Mouse (Mus musculus) left cerebral cortex, postnatal 25 days (tissue): ENCODE measurements around the gene Phka1. TPM values are rescaled to one million over a fixed set of nuclear protein-coding genes. Genes with fewer than 3 reads are reported as not detected.
"Not testable (repeated sequence)": the region's sequence is repeated elsewhere in the genome, so short reads cannot be mapped to it uniquely, and the experiment has no call there.

Source experiments
- DNase-seq, 2 experiments: peaks; one replicate each; pipeline ENCODE4 v3.0.0; 2022; ENCODE audit warnings: low spot score in 2 of 2, mixed read lengths in 1 of 2
- intact Hi-C: fragments of 180-260 bp; cut with DNase I; formaldehyde crosslinking; loops from one replicate; pipeline ENCODE4 v1.15.1; 2025
- total RNA-seq, 2 experiments: library from RNA; stranded (reverse); gene quantifications; 2 replicates each; pipeline ENCODE4 v1.2.3; 2021

Gene Phka1
- total RNA-seq, result 10 to 100 TPM; 16.0 to 20.6 TPM

DNA sequence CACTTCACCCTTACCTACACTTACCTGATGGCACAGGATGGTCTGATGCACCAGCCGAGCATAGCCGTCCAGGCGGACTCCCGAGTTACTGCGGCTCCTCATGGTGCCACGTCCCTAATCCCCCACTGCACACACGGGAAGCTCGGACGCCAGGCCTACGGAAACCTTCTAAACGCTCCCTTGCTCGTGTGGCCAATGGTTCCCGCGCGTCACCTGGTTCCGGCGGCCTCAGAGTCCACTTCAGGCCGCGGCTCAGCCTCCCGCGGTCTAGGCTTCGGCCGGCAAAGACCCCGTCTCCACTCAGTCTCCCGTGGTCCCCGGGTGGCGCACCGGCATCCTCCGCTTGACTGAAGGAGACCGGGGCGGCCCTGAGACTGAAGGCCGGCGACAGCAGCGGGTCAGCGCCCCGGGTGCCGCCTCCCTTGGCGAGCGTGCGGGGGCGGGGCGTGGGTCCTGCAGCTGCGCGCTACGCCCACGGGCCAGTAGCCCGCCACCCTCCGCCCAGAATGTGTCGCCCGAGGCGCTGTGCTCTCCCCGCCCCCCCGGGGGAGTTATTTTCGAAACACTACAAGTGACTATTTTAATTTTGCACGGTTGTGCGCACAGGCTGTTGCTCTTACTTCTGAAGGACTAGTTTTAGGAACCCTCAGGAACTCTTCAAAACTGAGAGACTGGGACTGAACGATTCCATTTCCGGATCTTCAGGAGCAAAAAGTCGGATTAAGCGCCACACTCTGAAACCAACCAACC lies at the start of gene Phka1:
Phka1 (minus strand) TSS at position 424 of the 750 bp plus-strand sequence.
- DNase-seq, result peak; percentile 57 to 65
- intact Hi-C loops, result no loop called here

DNA sequence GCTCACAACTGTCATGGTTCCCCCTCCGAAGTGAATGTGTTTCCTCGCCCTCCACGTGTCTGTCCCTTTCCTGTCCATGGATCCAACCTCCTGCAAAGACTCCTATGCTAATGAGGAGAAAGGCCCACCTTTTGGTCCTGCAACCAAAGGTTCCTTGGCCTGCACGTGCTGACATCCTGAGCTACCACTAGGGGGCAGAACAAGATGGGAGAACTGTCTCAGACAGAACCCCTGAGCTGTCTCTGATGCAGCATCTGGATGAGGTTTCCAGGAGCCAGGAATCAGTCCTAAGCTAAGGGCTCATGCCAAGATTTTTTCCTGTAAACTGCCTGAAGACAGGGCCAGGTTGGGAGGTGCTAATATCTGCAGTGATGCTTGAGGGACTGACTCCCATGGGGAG lies 45.2 kb upstream of the Phka1 start:
- intact Hi-C loops, result not testable (repeated sequence)
- DNase-seq, result peak; percentile 15 to 35

DNA sequence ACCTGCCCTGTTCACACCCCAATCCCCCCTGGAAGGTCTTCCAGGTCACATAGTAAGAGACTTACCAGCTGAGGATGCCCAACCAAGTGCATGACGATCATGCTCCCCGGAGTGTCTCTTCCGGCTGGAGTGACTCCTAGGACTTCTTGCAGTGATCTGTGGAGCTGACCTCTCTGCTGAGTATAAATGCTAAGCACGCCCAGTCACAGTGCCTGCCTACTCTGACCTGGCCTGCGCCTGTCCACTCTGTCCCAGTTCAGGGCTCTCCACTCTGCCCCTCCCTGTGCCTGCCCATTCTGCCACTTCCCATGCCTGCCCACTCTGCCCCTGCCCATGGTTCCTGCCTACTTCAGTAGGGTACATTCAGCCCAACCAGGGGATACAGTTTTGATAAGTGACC lies 42.8 kb upstream of the Phka1 start, which contains the start of gene Gm3880:
Gm3880 (minus strand) TSS at position 101 of the 400 bp plus-strand sequence.
- DNase-seq, result not testable (repeated sequence)
- intact Hi-C loops, result loop anchor here (1.0 kb wide), 1 partner anchor 19 kb away; no protein-coding TSS in a partner anchor

DNA sequence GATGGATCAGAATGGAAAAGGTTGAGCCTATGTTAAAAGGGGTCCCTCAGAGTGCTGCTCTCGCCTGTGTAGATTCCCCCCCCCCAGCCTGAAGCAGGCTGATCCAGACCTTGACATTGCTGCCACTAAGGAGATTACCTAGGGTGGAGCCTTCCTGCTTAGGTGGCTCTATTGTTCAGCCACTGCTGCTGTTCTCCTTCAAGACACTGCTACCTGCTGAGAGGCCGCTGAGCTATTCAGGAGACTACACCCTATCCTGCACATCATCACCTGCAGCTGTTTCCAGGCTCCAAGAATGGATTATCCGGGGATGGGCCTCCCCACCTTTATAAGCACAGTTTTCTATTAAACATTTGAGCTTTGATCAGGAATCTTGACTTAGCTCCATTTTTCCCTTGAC lies 40.7 kb upstream of the Phka1 start:
- intact Hi-C loops, DNase-seq: not testable (repeated sequence)

DNA sequence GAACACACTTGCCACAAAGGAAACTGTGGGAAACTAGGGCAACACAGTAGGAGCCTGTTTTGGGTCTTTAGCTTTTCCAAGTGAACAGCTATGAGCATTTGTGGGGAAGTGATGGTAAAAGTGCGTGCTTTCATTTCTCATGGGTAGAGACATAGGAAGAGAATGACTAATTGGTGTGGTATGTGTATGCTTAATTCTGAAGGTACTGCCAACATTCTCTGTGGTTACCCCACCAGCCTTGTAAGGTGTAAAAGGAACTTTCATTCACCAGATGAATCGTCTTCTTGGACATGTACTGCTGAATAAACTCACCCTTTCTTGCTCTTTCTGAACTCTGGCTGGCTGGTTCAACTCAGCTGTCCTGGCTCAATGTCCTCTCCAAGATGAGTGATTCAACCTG lies 22.6 kb upstream of the Phka1 start:
- intact Hi-C loops, result no loop called here
- no peak for DNase-seq

DNA sequence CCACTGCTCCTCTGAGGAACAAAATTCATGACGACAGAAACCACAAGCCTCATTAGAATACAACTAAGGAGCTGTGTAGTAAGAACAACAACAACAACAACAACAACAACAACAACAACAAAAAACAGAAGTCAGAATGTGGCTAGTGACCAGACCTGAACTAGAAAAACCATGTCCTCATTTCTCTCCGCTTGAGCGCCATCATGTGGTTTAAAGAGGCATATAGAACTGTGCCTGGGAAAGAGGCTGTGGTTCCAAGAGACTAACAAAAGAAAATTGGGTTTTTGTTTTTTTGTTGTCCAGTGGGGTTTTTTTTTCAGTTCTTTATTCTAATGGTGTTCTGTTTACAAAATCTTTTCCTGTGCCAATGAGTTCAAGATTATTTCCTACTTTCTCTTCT lies 16.7 kb upstream of the Phka1 start:
- DNase-seq, result peak in 1 of 2 experiments; percentile 27
- intact Hi-C loops, result no loop called here

DNA sequence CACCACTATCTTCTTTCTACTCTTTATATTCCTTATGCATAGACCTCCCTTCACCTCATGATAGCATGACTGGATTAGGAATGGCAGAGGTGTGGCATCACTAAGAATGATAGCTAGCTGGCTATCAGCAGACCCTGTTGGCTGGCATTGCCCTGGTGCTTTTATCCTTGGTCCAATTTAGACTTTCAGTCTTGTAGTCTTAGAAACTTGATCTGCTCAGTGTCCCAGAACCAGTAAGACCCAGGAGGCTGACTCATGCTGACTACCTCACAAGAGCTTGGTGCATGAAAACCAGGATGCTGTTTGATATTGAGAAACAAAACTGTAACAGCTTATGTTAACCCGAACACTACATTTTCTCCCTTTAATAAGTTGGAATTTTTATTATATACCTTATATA lies 1.6 kb upstream of the Phka1 start:
- no peak for DNase-seq
- intact Hi-C loops, result no loop called here

DNA sequence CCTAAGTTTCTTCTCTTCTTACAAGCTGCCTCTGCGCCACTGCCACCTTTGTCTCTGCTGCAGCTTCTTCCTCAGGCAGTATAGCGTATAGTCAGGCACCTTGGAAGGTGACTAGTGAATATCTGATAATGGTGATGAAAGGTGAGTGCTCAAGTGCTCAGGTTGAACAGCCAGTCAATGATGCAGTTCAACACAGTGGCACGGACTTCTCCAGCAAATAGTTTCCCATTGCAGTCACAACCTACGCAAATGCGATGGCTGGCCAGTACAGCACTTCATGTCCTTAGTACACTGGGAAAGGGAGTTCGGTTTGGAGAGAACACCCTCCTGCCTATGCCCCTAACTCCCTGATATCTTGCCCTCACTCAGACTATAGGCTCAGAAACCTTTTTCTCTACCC lies 1.1 kb upstream of the Phka1 start:
- intact Hi-C loops, result no loop called here
- DNase-seq, result no peak

DNA sequence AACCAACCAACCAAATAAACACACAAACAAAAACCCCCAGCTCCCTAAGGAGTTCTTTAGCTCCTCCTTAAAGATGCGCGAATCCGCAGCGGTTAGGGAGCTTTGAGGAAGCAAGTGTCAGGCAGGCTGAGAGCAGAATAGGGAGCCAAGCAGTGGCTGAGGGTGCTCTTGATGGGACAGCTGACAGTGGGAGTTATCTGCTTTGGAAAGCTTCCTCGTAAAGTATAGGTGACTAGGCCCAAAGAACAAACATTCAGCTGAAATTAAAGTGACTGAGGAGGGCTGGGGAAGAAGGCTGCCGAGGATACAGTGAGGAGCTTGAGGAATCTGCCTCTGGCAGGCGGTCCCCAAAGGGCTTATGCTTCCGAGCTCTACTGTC lies 516 bp upstream of the Phka1 start:
- DNase-seq, result peak; percentile 1 to 2

DNA sequence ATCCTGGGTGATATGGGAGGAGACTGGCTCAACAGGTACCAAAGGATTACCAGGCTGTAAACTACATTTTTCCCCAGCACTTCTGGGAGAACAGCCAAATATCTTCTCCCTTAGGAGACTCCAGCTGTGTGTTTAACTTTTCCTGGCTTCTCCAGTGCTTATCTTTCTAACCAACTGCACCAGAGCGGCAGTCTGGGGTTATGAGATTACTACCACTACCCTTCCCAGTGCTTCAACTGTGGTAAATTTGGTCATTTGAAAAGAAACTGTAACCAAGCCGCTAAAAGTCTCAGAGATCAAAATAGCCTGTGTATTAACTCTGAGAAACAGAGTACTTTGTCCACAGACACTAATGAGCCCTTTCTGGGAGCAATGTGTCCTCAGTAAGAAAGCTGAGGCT lies 42.8 kb downstream of the Phka1 start:
- no peak for DNase-seq
- intact Hi-C loops, result no loop called here

More for the DNA sequence above, 516 bp upstream of the Phka1 start:
- intact Hi-C loops, result no loop called here

DNA sequence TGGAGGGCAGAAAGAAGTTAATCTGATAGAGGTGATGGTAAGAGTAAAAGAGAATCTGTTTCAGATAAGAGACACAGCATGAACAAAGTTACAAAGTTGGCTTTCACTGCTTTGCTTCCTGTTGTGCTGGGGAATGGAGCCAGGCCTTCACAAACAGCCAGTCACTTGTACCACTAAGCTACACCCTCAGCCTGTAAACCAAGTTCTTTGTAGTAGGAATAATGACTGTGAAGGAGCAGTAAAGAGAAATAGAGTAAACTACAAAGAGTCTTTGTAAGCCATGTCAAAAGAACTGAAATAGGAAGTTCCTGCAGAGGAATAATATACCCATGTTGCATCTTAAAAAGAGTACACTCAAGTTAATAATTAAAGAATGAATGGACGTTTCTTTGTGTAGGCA lies 55.5 kb downstream of the Phka1 start:
- intact Hi-C loops, result no loop called here
- peak in 1 of 2 experiments; percentile 3 for DNase-seq

DNA sequence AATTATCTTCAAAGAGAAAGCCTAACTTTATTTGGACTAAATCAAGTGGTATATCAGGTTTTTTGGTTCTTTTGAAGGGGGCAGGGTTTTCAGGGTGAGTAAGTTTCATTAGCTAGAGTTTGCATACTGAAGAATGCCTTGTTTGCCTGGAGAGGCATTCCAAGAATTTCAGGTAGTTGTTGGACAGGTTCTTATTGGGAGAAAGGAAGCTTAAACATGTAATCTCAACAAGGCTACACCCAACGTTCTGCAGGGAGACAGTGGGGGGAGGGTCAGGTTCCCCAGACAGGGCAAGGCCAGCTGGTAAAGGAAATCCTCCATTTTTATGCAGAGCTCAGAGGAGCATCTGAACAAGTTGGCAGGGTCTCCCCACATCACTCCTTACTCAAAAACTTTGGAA lies 72.9 kb downstream of the Phka1 start:
- intact Hi-C loops, result no loop called here
- no peak for DNase-seq

DNA sequence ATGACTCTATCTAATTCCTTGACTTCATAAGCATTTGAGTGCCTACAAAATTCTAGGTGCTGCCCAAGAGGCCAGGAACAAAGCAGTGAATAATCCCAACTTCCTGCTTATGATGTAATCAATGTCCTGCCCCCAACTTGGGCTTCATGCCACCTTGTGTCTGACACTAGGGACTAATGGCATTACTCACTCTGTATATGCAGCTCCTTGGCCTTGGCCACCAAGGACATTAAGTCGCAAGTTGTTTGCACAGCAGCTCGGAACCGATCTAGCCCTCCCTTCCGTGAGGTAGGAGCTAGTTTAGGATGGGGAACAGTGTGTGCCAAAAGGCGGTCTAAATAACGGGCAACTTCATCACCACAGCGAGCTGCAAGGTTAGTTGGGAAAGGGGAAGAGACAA lies 87.1 kb downstream of the Phka1 start:
- no peak for DNase-seq
- intact Hi-C loops, result no loop called here

DNA sequence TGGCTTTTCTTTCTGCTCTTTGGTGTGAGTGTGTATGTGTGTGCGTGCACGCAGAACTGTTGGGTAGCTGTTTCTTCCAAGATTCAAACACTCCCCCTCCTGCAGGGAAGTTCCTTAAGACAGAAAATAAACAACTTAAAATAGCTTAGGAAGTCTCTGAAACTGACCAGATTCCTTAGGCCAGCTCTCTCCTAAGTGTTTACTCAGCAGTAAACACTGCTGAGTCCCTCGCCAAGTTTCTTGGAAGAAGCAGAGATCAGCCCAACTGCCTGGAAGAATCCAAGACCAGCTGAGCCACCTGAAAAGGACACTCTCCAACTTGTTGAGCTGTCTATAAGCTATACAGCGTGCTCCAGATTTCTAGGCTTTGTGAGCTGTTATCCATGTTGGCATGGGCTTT lies 134.8 kb downstream of the Phka1 start:
- intact Hi-C loops, result no loop called here
- no peak for DNase-seq

DNA sequence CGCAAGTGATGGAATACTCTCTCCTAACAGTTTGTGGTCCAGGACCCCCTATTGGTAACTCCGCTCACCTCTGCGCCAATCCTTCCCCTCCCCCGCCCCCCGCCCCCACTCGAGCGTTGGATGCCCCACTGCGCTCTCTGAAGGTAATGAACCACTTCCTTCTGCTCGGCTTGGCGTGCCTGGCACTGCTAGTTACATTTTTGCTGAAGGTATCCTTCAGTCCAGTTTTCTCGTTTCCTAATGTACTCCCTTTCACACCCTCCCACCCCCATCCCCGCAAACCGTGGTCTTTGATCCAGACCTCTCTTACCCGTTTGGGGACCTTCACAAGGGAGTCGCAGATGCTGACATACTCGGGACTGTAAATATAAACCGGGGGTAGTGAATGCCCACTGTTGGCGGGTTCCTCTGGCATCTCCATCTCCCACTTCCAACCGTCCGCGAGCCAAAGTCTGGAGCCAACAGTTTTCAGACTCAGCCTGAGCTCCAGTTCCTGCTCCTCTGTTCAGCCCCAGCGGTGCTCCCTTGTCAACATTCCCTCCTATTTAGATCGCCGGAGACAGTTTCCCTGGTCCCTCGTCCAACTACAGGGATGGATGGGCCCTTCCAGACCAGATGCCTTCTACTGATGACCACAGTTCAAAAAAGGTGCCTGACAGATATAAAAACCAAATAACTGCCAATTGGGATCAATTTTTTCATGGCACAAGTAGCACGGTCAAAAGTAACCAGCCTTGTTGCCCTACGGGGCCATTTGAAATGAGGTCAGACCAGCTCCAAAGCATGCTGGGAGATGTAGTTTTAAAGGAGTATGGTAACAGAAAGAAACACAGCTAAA lies 139.2 kb downstream of the Phka1 start, which contains the start of gene Hdac8:
Hdac8 (minus strand) TSS at position 716 of the 838 bp plus-strand sequence.
- peak; percentile 44 to 67 for DNase-seq
- intact Hi-C loops, result no loop called here

DNA sequence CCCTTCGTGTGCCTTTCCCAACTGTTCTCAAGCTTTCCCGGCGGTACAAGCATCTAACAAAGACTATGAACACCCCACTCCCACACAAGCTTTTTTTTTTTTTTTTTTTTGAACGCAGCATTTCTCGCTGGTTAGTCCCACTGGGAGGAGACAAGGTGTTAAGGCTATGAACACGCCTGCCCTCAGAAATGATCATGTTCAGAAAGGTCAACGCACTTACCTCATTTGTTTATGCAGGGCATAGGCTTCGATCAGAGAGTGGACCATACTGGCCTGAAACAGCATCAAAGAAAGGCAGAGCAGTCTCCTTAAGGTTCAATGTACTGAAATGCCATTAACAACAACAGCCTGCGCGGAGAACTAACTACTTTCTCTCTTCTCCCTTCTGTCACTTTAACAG lies 139.9 kb downstream of the Phka1 start:
- intact Hi-C loops, result no loop called here
- DNase-seq, result no peak

DNA sequence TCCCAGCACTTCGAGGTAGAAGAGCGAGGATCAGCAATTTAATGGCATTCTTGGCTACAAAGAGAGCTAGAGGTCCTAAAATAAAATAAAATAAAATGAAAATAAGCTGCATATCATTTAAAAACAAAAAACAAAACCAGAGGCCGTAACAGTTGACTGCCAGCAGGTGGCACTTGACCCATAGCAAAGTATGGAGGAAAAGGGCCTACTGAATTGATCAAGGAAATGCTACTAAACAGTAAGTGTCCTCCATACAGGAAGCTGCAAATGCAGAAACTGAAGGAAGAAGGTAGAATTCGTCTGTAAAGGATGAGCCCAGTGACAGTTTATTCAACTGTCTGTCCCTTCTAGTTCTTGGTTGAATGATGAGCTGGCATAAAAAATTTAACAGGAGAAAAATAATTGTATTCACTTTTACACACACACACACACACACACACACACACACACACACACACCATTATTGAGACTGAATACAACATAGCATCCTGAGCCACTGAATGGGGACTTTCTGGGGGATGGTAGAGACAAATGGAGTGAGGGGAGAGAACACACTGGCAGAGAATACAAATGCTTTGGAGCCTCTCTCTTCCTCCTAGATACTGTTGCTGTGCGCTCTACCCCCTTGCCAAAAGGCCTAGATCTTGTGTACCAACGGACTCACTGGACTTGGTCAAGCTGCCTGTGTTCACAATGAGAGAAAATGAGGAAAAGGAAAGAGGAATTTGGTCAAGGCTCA lies 149.9 kb downstream of the Phka1 start:
- no peak for DNase-seq
- intact Hi-C loops, result no loop called here

DNA sequence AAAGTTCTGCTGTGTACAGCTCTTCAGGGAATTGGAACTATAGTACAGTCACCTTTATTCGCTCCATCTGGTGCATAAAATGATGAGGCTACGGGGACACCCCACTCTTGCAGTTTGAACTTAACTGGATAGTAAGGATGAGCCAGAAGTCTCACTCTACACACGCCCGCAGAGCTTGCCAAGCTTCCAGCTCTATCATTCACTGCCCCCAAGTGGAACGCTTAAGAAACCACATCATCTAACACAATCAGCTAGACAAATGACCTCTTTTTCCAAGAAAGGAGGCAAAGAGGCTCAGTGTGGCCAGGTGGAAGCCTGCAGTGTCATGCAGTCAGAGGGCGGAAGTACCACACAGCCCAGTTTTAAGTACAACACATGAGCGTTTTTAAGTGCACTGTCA lies 158.5 kb downstream of the Phka1 start:
- intact Hi-C loops, result no loop called here
- no peak for DNase-seq

DNA sequence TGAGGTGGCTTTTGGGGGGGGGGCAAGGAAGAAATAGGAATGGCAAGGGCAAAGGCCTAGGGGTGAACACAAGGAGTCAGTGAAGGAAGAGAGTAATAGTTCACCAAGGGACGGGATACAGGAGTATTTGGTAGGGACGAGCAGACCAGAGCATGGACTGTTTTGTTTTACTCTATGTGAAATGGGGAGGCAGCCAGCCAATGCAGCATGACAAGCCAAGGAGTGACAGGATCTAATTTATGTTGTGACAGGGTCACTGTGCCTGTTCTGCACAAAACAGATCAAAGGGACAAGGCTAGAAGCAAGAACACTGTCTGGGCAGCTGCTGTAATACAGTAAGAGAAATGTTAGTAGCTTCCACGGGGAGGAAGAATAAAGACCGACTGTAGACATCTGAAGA lies 164.4 kb downstream of the Phka1 start:
- intact Hi-C loops, result loop anchor here (5.0 to 10.0 kb wide), 3 partner anchors 225 to 525 kb away; partner anchors contain the start of genes Cited1 and Rtl5
- no peak for DNase-seq

DNA sequence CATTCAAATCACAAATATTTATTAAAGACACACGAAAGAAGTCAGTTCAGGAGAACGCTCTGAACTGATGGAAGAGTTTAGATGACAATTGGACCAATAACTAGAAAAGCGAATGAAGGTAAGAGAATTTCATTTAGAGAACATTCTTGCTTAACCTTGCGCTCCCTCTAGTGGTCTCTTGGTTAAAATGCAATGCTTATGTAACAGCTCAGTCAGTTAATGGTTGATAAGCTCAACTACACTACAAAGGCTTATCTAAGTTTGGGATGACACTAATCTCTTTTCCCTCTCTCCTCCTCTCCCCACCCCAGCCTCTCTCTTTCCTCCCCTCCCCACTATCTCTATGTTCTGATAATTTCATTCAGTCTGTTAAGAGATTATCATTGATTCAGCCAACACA lies 165.1 kb downstream of the Phka1 start:
- intact Hi-C loops, result loop anchor here (5.0 to 10.0 kb wide), 3 partner anchors 224 to 524 kb away; partner anchors contain the start of genes Cited1 and Rtl5
- peak; percentile 36 to 62 for DNase-seq
